Mouse (Mus musculus) limb, embryonic 13.5 days (tissue): ENCODE data around the gene Gpr39. TPM values are rescaled to one million over a fixed set of nuclear protein-coding genes. Genes with fewer than 3 reads are reported as not detected.

Experiments used
- ATAC-seq: fragments of 200-750 bp; cut with Nextera tagmentation; 2 replicates; pipeline ENCODE4 v1.8.0; 2017; ENCODE audit warnings: low read depth, moderate number of reproducible peaks, moderate TSS enrichment; ENCODE audit not compliant: low FRiP score
- H3K27ac ChIP-seq: fragments of 300-500 bp; sonication (generic); 2 replicates; pipeline ENCODE4 v1.5.1; 2015; ENCODE audit warnings: inconsistent platforms, mild to moderate bottlenecking, moderate library complexity
- H3K27me3 ChIP-seq: fragments of 300-500 bp; sonication (generic); 2 replicates; pipeline ENCODE4 v1.6.1; 2015; ENCODE audit warnings: mild to moderate bottlenecking, inconsistent platforms
- H3K36me3 ChIP-seq: fragments of 300-500 bp; sonication (generic); 2 replicates; pipeline ENCODE4 v1.6.1; 2015; ENCODE audit warnings: inconsistent platforms, mild to moderate bottlenecking, moderate library complexity
- H3K4me1 ChIP-seq: fragments of 300-500 bp; sonication (generic); 2 replicates; pipeline ENCODE4 v1.6.1; 2015; ENCODE audit warnings: inconsistent platforms
- H3K4me2 ChIP-seq: fragments of 300-500 bp; sonication (generic); replicated peaks from 2 replicates; pipeline ENCODE4 v1.6.1; 2015; ENCODE audit warnings: inconsistent platforms, mild to moderate bottlenecking, moderate library complexity
- H3K4me3 ChIP-seq: fragments of 300-500 bp; sonication (generic); 2 replicates; pipeline ENCODE4 v1.5.1; 2015; ENCODE audit warnings: moderate library complexity, mild to moderate bottlenecking, inconsistent platforms
- H3K9ac ChIP-seq: fragments of 300-500 bp; sonication (generic); 2 replicates; pipeline ENCODE4 v1.6.1; 2015; ENCODE audit warnings: mild to moderate bottlenecking, inconsistent platforms
- H3K9me3 ChIP-seq: fragments of 300-500 bp; sonication (generic); 2 replicates; pipeline ENCODE4 v1.6.1; 2016; ENCODE audit warnings: inconsistent platforms
- WGBS: fragments of 180-500 bp; shearing (Covaris S2); methylation state at CpG from one replicate; pipeline ENCODE4 v1.1.7; 2015; 5-methylcytosine and 5-hydroxymethylcytosine counted together
- polyA plus RNA-seq: library from polyadenylated mRNA; unstranded; fragments of >200 nt; fragmentation: Nextera tagmentation; extraction: Ambion mirVana; gene quantifications from 2 replicates; pipeline ENCODE4 v1.2.1, GENCODE M21; 2015

The Gpr39 gene
- polyA plus RNA-seq, 1 experiment from 2014 or later = not detected

DNA sequence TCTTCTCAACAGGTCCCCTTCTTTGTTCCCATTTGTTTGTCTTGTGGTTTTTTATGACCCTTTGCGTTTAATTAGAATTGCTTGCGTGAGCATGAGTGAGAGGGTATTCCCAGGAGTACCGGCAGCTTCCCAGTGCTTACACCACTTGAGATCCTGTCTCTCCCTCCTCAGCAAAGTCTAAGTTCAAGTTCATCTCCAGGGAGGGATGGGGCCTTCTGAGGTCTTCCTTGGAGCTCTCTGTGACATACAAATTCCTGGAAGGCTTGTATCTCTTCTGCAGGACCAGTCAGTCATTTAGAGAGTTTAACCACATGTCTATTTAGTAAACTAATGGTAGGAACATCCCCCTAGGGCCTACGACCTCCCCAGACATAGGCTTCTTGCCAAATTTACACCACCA lies 55.1 kb downstream of the Gpr39 start:
- Histone ChIP-seq H3K27ac (no peak overlapping the region), H3K9me3 (no peaks in the 10 kb centered on the region), H3K36me3 (no peaks in the 10 kb centered on the region), H3K27me3 (no peaks in the 10 kb centered on the region), H3K4me1 (0 out of 2 replicates have a peak, but pooled peaks cover 13% of the 10 kb centered on the region), H3K4me3 (no peak overlapping the region), H3K9ac (no peak overlapping the region), H3K4me2 (no peak overlapping the region)
- 51% methylated on average over 4 of the region's 4 CpGs for WGBS
- no peak for ATAC-seq

- Histone ChIP-seq H3K9me3 (no peaks in the 10 kb centered on the region), H3K4me2 (no peak overlapping the region), H3K36me3 (no peaks in the 10 kb centered on the region), H3K27ac (no peak overlapping the region), H3K9ac (no peak overlapping the region), H3K27me3 (no peaks in the 10 kb centered on the region), H3K4me1 (no peaks in the 10 kb centered on the region), H3K4me3 (no peak overlapping the region)
- no peak for ATAC-seq
- 95% methylated on average over 4 of the region's 4 CpGs for WGBS
These were observed 68.0 kb downstream of the Gpr39 start for GRCm38 (mm10) chr1:125744766-125745165.

DNA sequence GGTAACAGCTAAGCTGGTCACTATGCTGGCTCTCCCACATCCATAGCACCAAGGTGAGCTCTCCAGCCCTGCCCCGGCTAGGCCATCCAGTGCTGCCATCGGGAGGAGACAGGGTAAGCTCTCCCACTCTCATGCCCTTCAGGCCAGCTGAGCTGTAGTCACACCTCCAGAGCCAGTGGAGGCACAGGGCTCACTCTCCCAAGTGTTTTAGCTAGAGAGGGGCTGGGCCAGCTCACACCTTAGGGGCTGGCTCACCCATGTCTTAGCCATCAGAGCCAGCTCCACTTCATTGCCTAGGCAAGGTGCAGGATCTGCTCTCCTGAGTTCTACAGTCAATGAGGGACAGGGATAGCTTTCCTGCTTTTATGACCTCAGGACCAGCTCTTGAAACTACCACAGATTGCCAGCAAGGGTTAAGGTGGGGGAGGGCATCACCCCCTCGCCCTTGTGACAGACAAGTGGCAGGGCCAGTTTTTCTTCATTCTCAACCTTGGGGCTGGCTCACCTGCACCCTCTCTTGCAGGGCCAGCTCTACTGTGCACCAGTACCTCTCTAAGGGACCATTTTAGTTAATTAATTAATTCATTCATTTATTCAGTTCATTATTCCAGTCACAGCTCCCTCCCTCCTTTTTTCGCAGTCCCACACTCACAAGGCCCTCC lies 78.7 kb downstream of the Gpr39 start:
- no peak overlapping the region for H3K9ac ChIP-seq
- WGBS = 78% methylated on average over 4 of the region's 4 CpGs
- H3K27ac ChIP-seq = no peak overlapping the region
- no peaks in the 10 kb centered on the region for H3K36me3 ChIP-seq
- no peak overlapping the region for H3K4me2 ChIP-seq
- H3K4me3 ChIP-seq = no peak overlapping the region
- peaks cover 6% of the 10 kb centered on the region for H3K4me1 ChIP-seq
- no peak for ATAC-seq
- no peaks in the 10 kb centered on the region for H3K27me3 ChIP-seq
- H3K9me3 ChIP-seq = no peaks in the 10 kb centered on the region

GRCm38 (mm10) chr1:125759972-125760695 lies 83.3 kb downstream of the Gpr39 start:
- no peak overlapping the region for H3K4me2 ChIP-seq
- H3K9me3 ChIP-seq = no peaks in the 10 kb centered on the region
- no peak overlapping the region for H3K27ac ChIP-seq
- no peak for ATAC-seq
- H3K27me3 ChIP-seq = no peaks in the 10 kb centered on the region
- peaks cover 6% of the 10 kb centered on the region for H3K4me1 ChIP-seq
- no peaks in the 10 kb centered on the region for H3K36me3 ChIP-seq
- no peak overlapping the region for H3K9ac ChIP-seq
- 57% methylated on average over 15 of the region's 15 CpGs for WGBS
- no peak overlapping the region for H3K4me3 ChIP-seq

- no peaks in the 10 kb centered on the region for H3K36me3 ChIP-seq
- no peak overlapping the region for H3K4me2 ChIP-seq
- no peaks in the 10 kb centered on the region for H3K9me3 ChIP-seq
- H3K27ac ChIP-seq = no peak overlapping the region
- no peak overlapping the region for H3K4me3 ChIP-seq
- no peaks in the 10 kb centered on the region for H3K27me3 ChIP-seq
- WGBS = 52% methylated on average over 5 of the region's 5 CpGs
- no peak overlapping the region for H3K9ac ChIP-seq
- no peak for ATAC-seq
- peaks cover 6% of the 10 kb centered on the region for H3K4me1 ChIP-seq
These were observed 83.9 kb downstream of the Gpr39 start for GRCm38 (mm10) chr1:125760696-125761025.

DNA sequence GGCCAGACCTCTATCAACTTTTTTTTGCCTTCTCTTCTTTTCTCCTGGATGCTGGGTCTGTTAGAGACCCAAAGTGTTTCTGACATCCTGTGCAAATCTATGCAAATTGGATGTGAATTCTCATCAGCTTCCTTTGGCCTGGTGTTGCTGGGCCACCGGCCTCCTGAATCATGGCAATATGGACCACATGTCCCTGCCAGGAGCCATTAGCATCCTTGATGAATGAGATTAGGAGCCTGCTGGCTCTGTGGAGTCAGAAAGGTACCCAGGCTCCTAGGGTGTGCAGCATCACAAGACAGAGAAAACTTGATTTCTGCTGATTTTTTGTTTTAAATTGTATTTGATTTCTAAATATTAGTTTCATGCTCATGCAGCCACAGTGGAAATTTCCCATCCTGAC lies 85.3 kb downstream of the Gpr39 start:
- H3K4me1 ChIP-seq = peaks cover 6% of the 10 kb centered on the region
- H3K27ac ChIP-seq = no peak overlapping the region
- ATAC-seq = no peak
- H3K4me3 ChIP-seq = no peak overlapping the region
- no peaks in the 10 kb centered on the region for H3K9me3 ChIP-seq
- H3K9ac ChIP-seq = no peak overlapping the region
- H3K4me2 ChIP-seq = no peak overlapping the region
- no peaks in the 10 kb centered on the region for H3K36me3 ChIP-seq
- H3K27me3 ChIP-seq = no peaks in the 10 kb centered on the region
- WGBS = 42% methylated on average over 1 of the region's 1 CpGs

DNA sequence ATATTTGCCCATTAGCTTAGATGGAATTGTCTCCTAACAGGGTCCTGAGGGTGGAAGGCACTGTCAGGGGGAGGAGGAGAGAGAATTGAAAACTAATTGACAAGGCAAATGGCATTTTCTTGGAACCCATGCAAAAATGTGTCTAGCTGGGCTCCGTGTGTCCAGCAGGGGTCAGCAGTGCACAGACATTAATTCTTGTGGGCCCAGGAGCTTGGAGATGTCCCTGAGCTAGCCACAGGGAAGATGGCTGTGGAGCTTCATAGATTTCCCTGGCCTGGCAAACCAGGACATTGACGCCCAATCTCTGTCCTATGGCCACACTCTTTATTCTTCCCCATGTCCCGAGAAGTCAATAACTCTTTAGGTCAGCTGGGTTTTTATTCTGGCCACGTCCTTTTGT lies 113.0 kb downstream of the Gpr39 start:
- no peak for ATAC-seq
- WGBS = 23% methylated on average over 4 of the region's 4 CpGs
- H3K27me3 ChIP-seq = peaks cover 12% of the 10 kb centered on the region; the same call in 1 of the 2 replicates
- H3K4me2 ChIP-seq = no peak overlapping the region
- no peaks in the 10 kb centered on the region for H3K9me3 ChIP-seq
- no peak overlapping the region for H3K27ac ChIP-seq
- no peaks in the 10 kb centered on the region for H3K4me1 ChIP-seq
- no peak overlapping the region for H3K9ac ChIP-seq
- H3K36me3 ChIP-seq = no peaks in the 10 kb centered on the region
- no peak overlapping the region for H3K4me3 ChIP-seq

DNA sequence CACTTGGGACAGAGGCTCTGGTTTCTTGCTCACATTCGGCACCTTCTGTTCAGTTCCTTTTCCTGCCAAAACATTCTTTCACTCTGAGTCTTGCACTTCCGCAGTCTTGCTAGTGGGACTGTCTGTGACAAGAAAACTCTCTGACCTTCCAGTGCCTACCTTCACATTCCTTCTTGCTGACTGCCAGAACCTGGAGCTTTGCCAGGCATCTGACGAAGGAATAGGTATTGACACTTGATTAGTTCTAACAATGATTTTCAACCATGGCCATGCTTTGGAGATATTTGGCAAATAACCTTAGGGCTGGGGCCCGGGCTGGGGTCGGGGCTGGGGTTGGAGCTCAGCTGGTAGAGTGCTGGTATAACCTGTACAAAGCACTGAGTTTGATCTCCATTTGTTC lies 123.7 kb downstream of the Gpr39 start:
- no peak overlapping the region for H3K4me2 ChIP-seq
- WGBS = 87% methylated on average over 5 of the region's 5 CpGs
- H3K4me3 ChIP-seq = no peak overlapping the region
- no peaks in the 10 kb centered on the region for H3K36me3 ChIP-seq
- no peak overlapping the region for H3K27ac ChIP-seq
- H3K9me3 ChIP-seq = peaks cover 19% of the 10 kb centered on the region
- no peak overlapping the region for H3K9ac ChIP-seq
- H3K27me3 ChIP-seq = no peaks in the 10 kb centered on the region; the same call in 1 of the 2 replicates
- H3K4me1 ChIP-seq = no peaks in the 10 kb centered on the region
- ATAC-seq = no peak

DNA sequence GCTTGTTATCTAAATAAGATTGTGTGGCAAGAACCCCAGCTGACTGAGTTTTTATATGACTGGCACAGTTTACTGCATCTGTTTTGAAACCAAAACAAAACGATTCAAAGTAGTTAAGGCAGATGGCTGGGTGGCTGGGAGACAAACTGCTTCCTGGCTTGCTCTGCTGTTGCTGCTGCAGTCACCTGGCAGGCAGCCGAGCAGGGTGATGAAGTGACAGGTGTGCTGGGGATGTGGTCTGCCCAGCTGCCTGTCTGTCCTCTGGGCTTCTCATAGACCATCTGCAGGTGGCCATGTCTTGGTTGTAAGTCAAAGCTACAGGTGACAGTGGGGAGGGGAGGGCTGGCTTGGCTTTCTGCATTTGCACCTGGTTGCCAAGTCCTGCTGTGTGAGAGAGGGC lies 131.6 kb downstream of the Gpr39 start:
- no peak overlapping the region for H3K9ac ChIP-seq
- no peak overlapping the region for H3K4me3 ChIP-seq
- no peak overlapping the region for H3K27ac ChIP-seq
- 28% methylated on average over 2 of the region's 2 CpGs for WGBS
- no peaks in the 10 kb centered on the region for H3K9me3 ChIP-seq
- no peaks in the 10 kb centered on the region for H3K27me3 ChIP-seq
- no peaks in the 10 kb centered on the region for H3K36me3 ChIP-seq
- no peak overlapping the region for H3K4me2 ChIP-seq
- ATAC-seq = no peak
- no peaks in the 10 kb centered on the region for H3K4me1 ChIP-seq

- Histone ChIP-seq H3K36me3 (no peaks in the 10 kb centered on the region), H3K4me1 (no peaks in the 10 kb centered on the region)
- WGBS = 55% methylated on average over 9 of the region's 9 CpGs
These were observed 136.5 kb downstream of the Gpr39 start for GRCm38 (mm10) chr1:125813141-125813782.

DNA sequence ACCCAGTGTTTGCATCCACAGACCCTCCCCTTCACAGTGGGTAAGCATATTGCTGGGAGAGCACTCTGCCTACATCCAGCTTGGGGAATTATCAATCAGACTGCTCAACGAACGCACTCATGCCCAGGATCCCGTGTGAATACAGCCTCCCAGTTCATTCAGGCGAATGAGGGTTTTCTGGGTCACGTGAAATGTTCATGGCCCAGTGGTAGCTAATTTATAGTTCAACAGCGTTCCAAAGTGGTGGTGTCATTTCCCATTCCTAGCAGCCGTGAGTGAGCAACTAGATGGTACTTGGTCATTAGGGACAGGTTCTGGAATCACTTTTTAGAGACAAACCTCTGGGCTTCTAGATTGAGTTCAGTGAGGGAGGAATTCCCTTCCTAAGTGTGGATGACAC lies 144.3 kb downstream of the Gpr39 start:
- 84% methylated on average over 7 of the region's 7 CpGs for WGBS
- ATAC-seq = no peak

More at GRCm38 (mm10) chr1:125813141-125813782, 136.5 kb downstream of the Gpr39 start:
- H3K9me3 ChIP-seq = no peaks in the 10 kb centered on the region
- no peak overlapping the region for H3K4me2 ChIP-seq
- H3K4me3 ChIP-seq = no peak overlapping the region
- H3K27me3 ChIP-seq = no peaks in the 10 kb centered on the region
- ATAC-seq = no peak
- no peak overlapping the region for H3K27ac ChIP-seq
- H3K9ac ChIP-seq = no peak overlapping the region

GRCm38 (mm10) chr1:125823611-125824010 lies 146.8 kb downstream of the Gpr39 start:
- Histone ChIP-seq H3K9ac (no peak overlapping the region), H3K4me3 (no peak overlapping the region), H3K4me2 (no peak overlapping the region), H3K27ac (no peak overlapping the region), H3K27me3 (no peaks in the 10 kb centered on the region), H3K36me3 (no peaks in the 10 kb centered on the region), H3K4me1 (no peaks in the 10 kb centered on the region), H3K9me3 (no peaks in the 10 kb centered on the region)
- no peak for ATAC-seq
- 68% methylated on average over 4 of the region's 4 CpGs for WGBS

More for the DNA sequence above, 144.3 kb downstream of the Gpr39 start:
- no peaks in the 10 kb centered on the region for H3K9me3 ChIP-seq
- no peak overlapping the region for H3K4me3 ChIP-seq
- H3K4me1 ChIP-seq = no peaks in the 10 kb centered on the region
- H3K36me3 ChIP-seq = no peaks in the 10 kb centered on the region
- no peaks in the 10 kb centered on the region for H3K27me3 ChIP-seq
- H3K27ac ChIP-seq = no peak overlapping the region
- no peak overlapping the region for H3K4me2 ChIP-seq
- H3K9ac ChIP-seq = no peak overlapping the region
